In the genomic region with DNA sequence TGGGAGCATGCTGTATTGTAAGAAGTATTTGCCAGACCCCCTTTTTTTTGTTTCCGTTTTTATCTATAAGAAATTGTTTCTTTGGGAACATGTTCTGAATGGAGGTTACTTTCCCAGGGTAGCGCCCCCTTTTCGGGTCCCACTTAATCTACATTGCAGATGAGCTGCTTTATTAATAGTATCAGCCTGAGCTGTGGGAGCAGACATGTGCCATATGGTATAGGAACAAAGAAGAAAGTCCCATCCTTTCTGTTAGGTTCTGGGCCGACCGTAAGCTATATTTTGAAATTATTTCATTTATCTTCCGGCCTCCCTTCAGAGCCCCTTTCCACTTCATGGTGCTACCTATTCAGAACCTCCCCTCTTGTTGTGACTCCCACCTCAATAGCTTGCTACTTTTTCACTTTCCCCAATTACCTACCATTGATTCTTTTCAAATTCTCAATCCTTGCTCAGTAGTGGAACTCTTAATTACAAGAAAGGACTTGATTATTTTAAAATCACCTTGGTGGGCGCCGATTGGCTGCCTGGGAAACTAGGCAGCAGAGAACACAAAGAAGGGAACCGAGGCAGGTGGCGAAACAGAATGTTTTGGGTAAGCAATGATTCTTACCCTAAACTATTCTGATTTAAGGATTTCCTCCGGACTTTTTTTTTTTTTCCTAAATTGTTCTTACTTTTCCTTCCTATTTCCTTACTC, we compare ENCODE assay signal across 23 mouse cellular contexts. TPM values are rescaled to one million over a fixed set of nuclear protein-coding genes. Genes with fewer than 3 reads are reported as not detected.
DNase-seq lines count a peak whose midpoint lies in the region; ATAC-seq and TF ChIP-seq lines count a peak whose summit lies in the region.
"Had no signal": no experiment of that assay in that cellular context is flagged by ENCODE, and none has a peak within 500 bp of the region (broad histone marks: within the 10 kb centered on the region; RNA-seq: fewer than 3 reads in every experiment).

No protein-coding gene starts in this region.

- no peaks in the 10 kb centered on the region for H3K36me3 ChIP-seq in midbrain, embryonic 11.5 days (ENCODE audit: control insufficient read depth, insufficient read depth, low read length)
- H3K36me3 ChIP-seq in midbrain, embryonic 15.5 days (replicated peaks) = no peaks in the 10 kb centered on the region
- H3K36me3 ChIP-seq in E14TG2a.4 (ENCODE audit: insufficient read depth, low read length) = no peaks in the 10 kb centered on the region
- no peaks in the 10 kb centered on the region for H3K36me3 ChIP-seq in forebrain, embryonic 14.5 days (ENCODE audit: control insufficient read depth, insufficient read depth, low read length)
- H3K36me3 ChIP-seq: embryonic facial prominence, embryonic 12.5 days; heart, embryonic 10.5 days; liver, embryonic 13.5 days; neural tube, embryonic 15.5 days had no signal

- H3K4me2 ChIP-seq in midbrain, embryonic 11.5 days = no peak overlapping the region
- H3K4me2 ChIP-seq in midbrain, embryonic 15.5 days = no peak overlapping the region
- no peak overlapping the region for H3K4me2 ChIP-seq in forebrain, embryonic 14.5 days (ENCODE audit: low read length)
- H3K4me2 ChIP-seq: embryonic facial prominence, embryonic 12.5 days; liver, embryonic 13.5 days; neural tube, embryonic 15.5 days had no signal

- H3K9ac ChIP-seq in midbrain, embryonic 11.5 days (ENCODE audit: low read length) = no peak overlapping the region
- H3K9ac ChIP-seq in midbrain, embryonic 15.5 days = no peak overlapping the region
- H3K9ac ChIP-seq in forebrain, embryonic 14.5 days (ENCODE audit: low read length) = no peak overlapping the region
- H3K9ac ChIP-seq: embryonic facial prominence, embryonic 12.5 days; liver, embryonic 13.5 days; neural tube, embryonic 15.5 days had no signal

- 75% methylated on average over 11 of the region's 11 CpGs for WGBS in midbrain, embryonic 11.5 days
- 57% methylated on average over 11 of the region's 11 CpGs for WGBS in midbrain, embryonic 15.5 days
- 34% methylated on average over 11 of the region's 11 CpGs for WGBS in forebrain, embryonic 14.5 days

- H3K27ac ChIP-seq in midbrain, embryonic 11.5 days (ENCODE audit: low read depth, low read length) = no peak overlapping the region
- no peak overlapping the region for H3K27ac ChIP-seq in midbrain, embryonic 15.5 days
- peak overlapping the region; percentile 44; the same call in 1 of the 2 replicates for H3K27ac ChIP-seq in forebrain, embryonic 14.5 days (ENCODE audit: low read depth, low read length)
- H3K27ac ChIP-seq: embryonic facial prominence, embryonic 12.5 days; heart, embryonic 10.5 days; kidney, postnatal 0 days; left cerebral cortex, adult 2 months; liver, embryonic 13.5 days; macrophage; neural tube, embryonic 15.5 days had no signal

- no peak for TF ChIP-seq CTCF in E14TG2a.4 (conservative IDR thresholded peaks at IDR 0.05; ENCODE audit: low read length)

- H3K27me3 ChIP-seq in midbrain, embryonic 11.5 days (ENCODE audit: control insufficient read depth, insufficient read depth, low read length) = no peaks in the 10 kb centered on the region
- H3K27me3 ChIP-seq in midbrain, embryonic 15.5 days (replicated peaks) = no peaks in the 10 kb centered on the region
- no peaks in the 10 kb centered on the region for H3K27me3 ChIP-seq in E14TG2a.4 (ENCODE audit: insufficient read depth, low read length)
- H3K27me3 ChIP-seq in forebrain, embryonic 14.5 days (replicated peaks; ENCODE audit: control insufficient read depth, insufficient read depth, low read length) = no peaks in the 10 kb centered on the region
- H3K27me3 ChIP-seq: embryonic facial prominence, embryonic 12.5 days; liver, embryonic 13.5 days; neural tube, embryonic 15.5 days had no signal

- H3K9me3 ChIP-seq in midbrain, embryonic 11.5 days (ENCODE audit: control insufficient read depth, low read length) = no peaks in the 10 kb centered on the region
- no peaks in the 10 kb centered on the region for H3K9me3 ChIP-seq in midbrain, embryonic 15.5 days
- H3K9me3 ChIP-seq in E14TG2a.4 (ENCODE audit: low read length) = no peaks in the 10 kb centered on the region
- no peaks in the 10 kb centered on the region for H3K9me3 ChIP-seq in forebrain, embryonic 14.5 days (replicated peaks; ENCODE audit: control insufficient read depth, low read length)
- H3K9me3 ChIP-seq: embryonic facial prominence, embryonic 12.5 days; heart, embryonic 10.5 days; liver, embryonic 13.5 days; neural tube, embryonic 15.5 days had no signal

- H3K4me3 ChIP-seq in midbrain, embryonic 11.5 days (ENCODE audit: low read depth, low read length) = no peak overlapping the region
- H3K4me3 ChIP-seq in midbrain, embryonic 15.5 days = no peak overlapping the region
- H3K4me3 ChIP-seq in E14TG2a.4 (replicated peaks; ENCODE audit: low read length) = 0 out of 2 replicates have a peak overlapping the region, but pooled peaks have one; percentile 17
- no peak overlapping the region for H3K4me3 ChIP-seq in forebrain, embryonic 14.5 days (ENCODE audit: low read depth, low read length)
- H3K4me3 ChIP-seq: embryonic facial prominence, embryonic 12.5 days; heart, embryonic 10.5 days; left cerebral cortex, adult 2 months; liver, embryonic 13.5 days; neural tube, embryonic 15.5 days had no signal

- ATAC-seq in frontal cortex, adult (ENCODE audit: low TSS enrichment) = peak; percentile 86
- peak; percentile 72; the same call in 1 of the 2 replicates for ATAC-seq in midbrain, embryonic 11.5 days (ENCODE audit: low FRiP score)
- no peak for ATAC-seq in midbrain, embryonic 15.5 days (replicated peaks)
- peak; percentile 80 for ATAC-seq in forebrain, embryonic 14.5 days
- no peak for ATAC-seq in megakaryocyte progenitor cell, adult 5-6 weeks (replicated peaks; ENCODE audit: poor library complexity)
- ATAC-seq in activated CD4-positive, CD25-positive, alpha-beta regulatory T cell, adult 4 months = no peak
- ATAC-seq: inflammation-experienced regulatory T-cells, adult 6 months had no signal

- no peaks in the 10 kb centered on the region for H3K4me1 ChIP-seq in midbrain, embryonic 11.5 days (ENCODE audit: control insufficient read depth, insufficient read depth, low read length)
- H3K4me1 ChIP-seq in midbrain, embryonic 15.5 days = no peaks in the 10 kb centered on the region
- peaks cover 18% of the 10 kb centered on the region for H3K4me1 ChIP-seq in E14TG2a.4 (replicated peaks; ENCODE audit: low read depth, low read length)
- no peaks in the 10 kb centered on the region for H3K4me1 ChIP-seq in forebrain, embryonic 14.5 days (ENCODE audit: control insufficient read depth, insufficient read depth, low read length)
- H3K4me1 ChIP-seq: embryonic facial prominence, embryonic 12.5 days; heart, embryonic 10.5 days; liver, embryonic 13.5 days; neural tube, embryonic 15.5 days had no signal

- no peak for DNase-seq in frontal cortex, adult 2 months (ENCODE audit: extremely low spot score in 1 of 2, low spot score in 1 of 2)
- no peak for DNase-seq in midbrain, embryonic 11.5 days (ENCODE audit: low spot score, missing footprints)
- DNase-seq in forebrain, embryonic 14.5 days (ENCODE audit: low spot score) = peak; percentile 57
- DNase-seq: adrenal gland, postnatal 25 days; cerebellum, adult 11 months; cerebellum, postnatal 25 days; heart, postnatal 4 days; kidney, adult 2 months; liver, embryonic 13.5 days; lung, adult 2 months; spleen, adult 18-20 months had no signal

RNA-seq across cellular contexts. Expression of a gene that starts 24.2 kb away (rescaled TPM):
- polyA plus RNA-seq in frontal cortex, adult 2 months (2012; rRNA removed) = 7.4 and 8.2 TPM in 2 replicates
- 3.0 and 4.8 TPM in 2 replicates for polyA plus RNA-seq in midbrain, embryonic 11.5 days (2014; fragmentation: Nextera tagmentation; extraction: Ambion mirVana)
- polyA plus RNA-seq in midbrain, embryonic 15.5 days (2015; fragmentation: Nextera tagmentation; extraction: Ambion mirVana) = 3.9 and 4.5 TPM in 2 replicates
- 3.4 and 4.6 TPM in 2 replicates for polyA plus RNA-seq in forebrain, embryonic 14.5 days (2014; fragmentation: Nextera tagmentation; extraction: Ambion mirVana)
- 39.7 and 39.8 TPM in 2 replicates for total RNA-seq in megakaryocyte progenitor cell, adult 5-6 weeks (2015)
- 16.2 and 18.7 TPM in 2 replicates for total RNA-seq in megakaryocyte progenitor cell, adult 5-6 weeks (2017)
- 1 to 10 TPM; 6.1 to 6.2 TPM for polyA plus RNA-seq in activated CD4-positive, CD25-positive, alpha-beta regulatory T cell, adult 4 months (2017; shearing (Covaris generic))

Comparison
In these comparisons a context has a peak if more than half of its experiments do, and no peak if none do; other contexts are left out.
1. ATAC-seq: peak in frontal cortex, adult (single experiment), midbrain, embryonic 11.5 days (single experiment) and forebrain, embryonic 14.5 days (single experiment); none in midbrain, embryonic 15.5 days (single experiment), megakaryocyte progenitor cell, adult 5-6 weeks (single experiment) and activated CD4-positive, CD25-positive, alpha-beta regulatory T cell, adult 4 months (single experiment).